Mouse (Mus musculus) cerebellum, adult 2 months (tissue): ENCODE measurements at regions not wholly inside any gene's neighbourhood (a gene's known extent, or its start where the extent isn't known, plus 50 kb on each side); places are given as distances from the start of the nearest gene placed in this dataset.
A peak's percentile ranks its signal among the peaks of the same experiment; 100 is the strongest.
"Not testable (repeated sequence)": the region's sequence is repeated elsewhere in the genome, so short reads cannot be mapped to it uniquely, and the experiment has no call there.

Experiments used
- DNase-seq, 2 experiments: peaks; one replicate each; pipeline ENCODE4 v3.0.0; 2021
- H3K27ac ChIP-seq: fragments of 200-500 bp; 2 replicates; pipeline ENCODE4 v1.5.1; 2012; ENCODE audit warnings: low read length, control low read depth, inconsistent platforms; ENCODE audit not compliant: insufficient read depth
- H3K27me3 ChIP-seq: fragments of 200-500 bp; 2 replicates; pipeline ENCODE4 v1.6.1; 2012; ENCODE audit warnings: inconsistent platforms, mild to moderate bottlenecking, low read length, moderate library complexity; ENCODE audit not compliant: control insufficient read depth, insufficient read depth
- H3K4me1 ChIP-seq: fragments of 200-500 bp; 2 replicates; pipeline ENCODE4 v1.6.1; 2011; ENCODE audit warnings: low read length; ENCODE audit not compliant: control insufficient read depth, insufficient read depth
- H3K4me3 ChIP-seq: fragments of 200-500 bp; replicated peaks from 2 replicates; pipeline ENCODE3; 2011; ENCODE audit warnings: mild to moderate bottlenecking, low read depth, low read length, control low read depth; ENCODE audit not compliant: insufficient read depth
- CTCF ChIP-seq: fragments of 200-500 bp; IDR thresholded peaks from 2 replicates; pipeline ENCODE4 v1.5.1; 2011; ENCODE audit warnings: low read depth, mild to moderate bottlenecking, control low read depth, low read length, moderate library complexity, borderline replicate concordance; ENCODE audit not compliant: insufficient read depth
- POLR2A ChIP-seq: fragments of 200-500 bp; IDR thresholded peaks from 2 replicates; pipeline ENCODE4 v1.6.1; 2011; ENCODE audit warnings: low read length, control low read depth, borderline replicate concordance; ENCODE audit not compliant: insufficient read depth
- WGBS: fragments of 180-500 bp; shearing (Covaris S2); methylation state at CpG from one replicate; pipeline ENCODE4 v1.1.7; 2018; 5-methylcytosine and 5-hydroxymethylcytosine counted together

- TF ChIP-seq CTCF, result peak; percentile 38; the same call in 1 of the 2 replicates
- WGBS, result 11% methylated on average over 19 of the region's 19 CpGs
- not testable (repeated sequence) for H3K4me1 ChIP-seq, H3K4me3 ChIP-seq, H3K27ac ChIP-seq, H3K27me3 ChIP-seq
- peak; percentile 29 to 44 for DNase-seq
Measured at GRCm38 (mm10) chr13:12680283-12680953, 114.7 kb downstream of the Ero1lb start.

GRCm38 (mm10) chr13:12677372-12677771 lies 111.7 kb downstream of the Ero1lb start:
- H3K4me1 ChIP-seq, result no peaks in the 10 kb centered on the region
- H3K27me3 ChIP-seq, result no peaks in the 10 kb centered on the region
- DNase-seq, result no peak
- whole genome bisulfite sequencing, result 77% methylated on average over 2 of the region's 2 CpGs
- no peak for TF ChIP-seq POLR2A
- no peak for TF ChIP-seq CTCF
- no peak overlapping the region for H3K4me3 ChIP-seq
- H3K27ac ChIP-seq, result no peak overlapping the region

GRCm38 (mm10) chr13:12671011-12671410 lies 105.3 kb downstream of the Ero1lb start:
- not testable (repeated sequence) for DNase-seq, H3K4me1 ChIP-seq, H3K27ac ChIP-seq, H3K4me3 ChIP-seq, H3K27me3 ChIP-seq
- WGBS, result 97% methylated on average over 2 of the region's 2 CpGs

GRCm38 (mm10) chr13:12668742-12669141 lies 103.1 kb downstream of the Ero1lb start:
- H3K4me3 ChIP-seq, H3K27ac ChIP-seq, H3K27me3 ChIP-seq, H3K4me1 ChIP-seq, DNase-seq: not testable (repeated sequence)
- no CpG with 5 or more reads among the region's 7 CpGs for WGBS

GRCm38 (mm10) chr13:12667727-12668665 lies 102.3 kb downstream of the Ero1lb start:
- not testable (repeated sequence) for H3K27me3 ChIP-seq, H3K27ac ChIP-seq, DNase-seq, H3K4me3 ChIP-seq, H3K4me1 ChIP-seq
- WGBS, result 75% methylated on average over 9 of the region's 9 CpGs

- not testable (repeated sequence) for H3K4me3 ChIP-seq, H3K27ac ChIP-seq, H3K27me3 ChIP-seq, H3K4me1 ChIP-seq, DNase-seq
- whole genome bisulfite sequencing, result 79% methylated on average over 3 of the region's 3 CpGs
Measured at GRCm38 (mm10) chr13:12666050-12666449, 100.4 kb downstream of the Ero1lb start.
